Mouse (Mus musculus) limb, embryonic 11.5 days (tissue): ENCODE measurements around the gene Hip1. TPM values are rescaled to one million over a fixed set of nuclear protein-coding genes. Genes with fewer than 3 reads are reported as not detected.

Experiments
- ATAC-seq: fragments of 200-750 bp; cut with Nextera tagmentation; 2 replicates; pipeline ENCODE4 v1.8.0; 2017; ENCODE audit warnings: low read depth; ENCODE audit not compliant: insufficient number of reproducible peaks, low FRiP score, low TSS enrichment
- DNase-seq: peaks from one replicate; pipeline ENCODE4 v3.0.0-alpha.2; 2015; ENCODE audit warnings: low spot score
- H3K27ac ChIP-seq: fragments of 300-500 bp; sonication (generic); replicated peaks from 2 replicates; pipeline ENCODE4 v1.5.1; 2014; ENCODE audit warnings: low read depth, mild to moderate bottlenecking, low read length
- H3K27me3 ChIP-seq: fragments of 300-500 bp; sonication (generic); 2 replicates; pipeline ENCODE4 v1.6.1; 2014; ENCODE audit warnings: mild to moderate bottlenecking, low read length, mixed read lengths; ENCODE audit not compliant: control insufficient read depth, insufficient read depth
- H3K36me3 ChIP-seq: fragments of 300-500 bp; sonication (generic); 2 replicates; pipeline ENCODE4 v1.6.1; 2014; ENCODE audit warnings: mild to moderate bottlenecking, low read length, moderate library complexity, mixed read lengths; ENCODE audit not compliant: control insufficient read depth, insufficient read depth
- H3K4me1 ChIP-seq: fragments of 300-500 bp; sonication (generic); 2 replicates; pipeline ENCODE4 v1.6.1; 2014; ENCODE audit warnings: low read length, mixed read lengths; ENCODE audit not compliant: control insufficient read depth, insufficient read depth
- H3K4me2 ChIP-seq: fragments of 300-500 bp; sonication (generic); 2 replicates; pipeline ENCODE4 v1.6.1; 2014; ENCODE audit warnings: low read depth, mild to moderate bottlenecking, moderate library complexity; ENCODE audit not compliant: severe bottlenecking
- H3K4me3 ChIP-seq: fragments of 300-500 bp; sonication (generic); 2 replicates; pipeline ENCODE4 v1.5.1; 2014; ENCODE audit warnings: low read depth, low read length
- H3K9ac ChIP-seq: fragments of 300-500 bp; sonication (generic); 2 replicates; pipeline ENCODE4 v1.6.1; 2014; ENCODE audit warnings: mild to moderate bottlenecking, low read length
- H3K9me3 ChIP-seq: fragments of 300-500 bp; sonication (generic); 2 replicates; pipeline ENCODE4 v1.6.1; 2016; ENCODE audit warnings: low read length; ENCODE audit not compliant: control insufficient read depth
- WGBS: fragments of 180-500 bp; shearing (Covaris S2); extraction: QIAGEN DNeasy Blood & Tissue Kit; methylation state at CpG from one replicate; pipeline ENCODE4 v1.1.7; 2014; 5-methylcytosine and 5-hydroxymethylcytosine counted together
- polyA plus RNA-seq: library from polyadenylated mRNA; unstranded; fragments of >200 nt; fragmentation: Nextera tagmentation; extraction: Ambion mirVana; gene quantifications from 2 replicates; pipeline ENCODE4 v1.2.1, GENCODE M21; 2014

Gene Hip1
- 35.2 and 39.4 TPM in 2 replicates for polyA plus RNA-seq

GRCm38 (mm10) chr5:135544865-135545797, at the start of gene Hip1:
Hip1 (minus strand) TSS chr5:135545120.
- Histone ChIP-seq H3K27me3 (0 out of 2 replicates have a peak, but pooled peaks cover 2% of the 10 kb centered on the region), H3K27ac (no peak within 1 kb of the TSS), H3K9ac (peak within 1 kb of the TSS; percentile 71), H3K36me3 (no peaks in the 10 kb centered on the region), H3K9me3 (no peaks in the 10 kb centered on the region), H3K4me2 (peak within 1 kb of the TSS; percentile 96), H3K4me3 (peak within 1 kb of the TSS; percentile 76), H3K4me1 (peaks cover 8% of the 10 kb centered on the region; the same call in 1 of the 2 replicates)
- ATAC-seq (peak; percentile 99), DNase-seq (peak; percentile 98)
- WGBS = under 1% methylated on average over 46 of the region's 46 CpGs

DNA sequence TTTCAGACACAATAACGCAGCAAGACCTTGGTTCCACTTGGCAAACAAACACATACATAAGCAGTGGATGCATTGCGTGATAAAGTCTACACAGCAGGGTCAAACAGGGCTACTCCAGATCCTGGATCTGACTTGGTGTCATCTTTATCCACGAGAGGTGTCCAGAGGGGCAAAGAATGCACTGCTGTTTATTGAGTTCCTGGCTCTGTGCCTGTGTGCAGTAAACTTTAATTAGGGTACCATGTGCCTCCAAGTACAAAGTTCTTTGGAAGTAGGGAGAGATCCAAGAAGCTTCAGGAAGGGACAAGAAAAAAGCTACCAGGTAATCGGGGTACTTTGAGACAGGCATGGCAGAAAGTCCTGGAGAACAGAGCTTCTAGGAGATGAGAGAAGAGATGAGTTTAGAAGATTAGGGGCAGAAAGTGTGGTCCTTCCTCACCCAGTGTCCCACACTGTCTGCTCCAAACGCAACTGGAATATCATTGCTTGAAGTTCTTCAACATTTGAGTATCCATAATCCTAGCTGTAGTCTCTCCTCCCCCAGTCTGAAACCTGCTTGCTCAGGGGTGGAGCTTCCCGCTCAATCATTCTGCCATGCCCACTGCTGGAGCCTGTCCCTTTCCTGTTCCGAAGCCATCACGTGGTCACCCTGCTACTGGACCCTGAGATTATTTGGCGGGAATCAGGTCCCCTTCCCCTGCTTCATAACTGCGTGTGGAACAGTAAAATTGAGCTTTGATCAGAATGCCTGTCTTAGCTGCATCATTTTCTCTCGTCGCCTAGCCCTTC, 45.3 kb upstream of the Hip1 start:
- Histone ChIP-seq H3K4me1 (no peaks in the 10 kb centered on the region), H3K4me3 (no peak overlapping the region), H3K9me3 (no peaks in the 10 kb centered on the region; the same call in 1 of the 2 replicates), H3K27me3 (no peaks in the 10 kb centered on the region), H3K27ac (no peak overlapping the region), H3K9ac (no peak overlapping the region), H3K4me2 (no peak overlapping the region), H3K36me3 (no peaks in the 10 kb centered on the region)
- 76% methylated on average over 10 of the region's 12 CpGs for WGBS
- DNase-seq (no peak), ATAC-seq (no peak)

DNA sequence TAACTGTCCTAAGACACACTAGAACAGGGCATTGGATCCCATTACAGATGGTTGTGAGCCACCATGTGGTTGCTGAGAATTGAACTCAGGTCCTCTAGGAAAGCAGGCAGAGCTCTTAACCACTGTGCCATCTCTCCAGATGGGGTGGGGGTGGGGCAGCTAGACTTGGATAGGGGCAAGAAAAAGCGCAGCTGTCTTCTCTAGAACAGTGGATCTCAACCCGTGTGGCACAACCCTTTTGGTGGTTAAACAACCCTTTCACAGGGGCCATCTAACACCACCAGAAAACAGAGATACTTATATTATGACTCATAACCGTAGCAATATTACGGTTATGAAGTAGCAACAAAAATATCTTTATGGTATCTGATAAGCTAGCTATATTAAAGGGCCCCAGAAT, 42.8 kb upstream of the Hip1 start:
- H3K4me1 ChIP-seq = no peaks in the 10 kb centered on the region
- H3K4me2 ChIP-seq = no peak overlapping the region
- 89% methylated on average over 4 of the region's 4 CpGs for WGBS
- ATAC-seq = no peak
- H3K9ac ChIP-seq = no peak overlapping the region
- no peaks in the 10 kb centered on the region for H3K36me3 ChIP-seq
- no peak for DNase-seq
- H3K4me3 ChIP-seq = no peak overlapping the region
- H3K27ac ChIP-seq = no peak overlapping the region
- no peaks in the 10 kb centered on the region for H3K27me3 ChIP-seq
- H3K9me3 ChIP-seq = no peaks in the 10 kb centered on the region; the same call in 1 of the 2 replicates

GRCm38 (mm10) chr5:135585691-135586090, 40.8 kb upstream of the Hip1 start:
- Histone ChIP-seq H3K9me3 (no peaks in the 10 kb centered on the region; the same call in 1 of the 2 replicates), H3K27me3 (no peaks in the 10 kb centered on the region), H3K4me3 (no peak overlapping the region), H3K4me1 (no peaks in the 10 kb centered on the region), H3K36me3 (no peaks in the 10 kb centered on the region), H3K9ac (no peak overlapping the region), H3K27ac (no peak overlapping the region), H3K4me2 (no peak overlapping the region)
- DNase-seq (no peak), ATAC-seq (no peak)
- 83% methylated on average over 8 of the region's 8 CpGs for WGBS

GRCm38 (mm10) chr5:135582330-135582729, 37.4 kb upstream of the Hip1 start:
- Histone ChIP-seq H3K4me3 (no peak overlapping the region), H3K27me3 (no peaks in the 10 kb centered on the region), H3K9ac (no peak overlapping the region), H3K4me2 (no peak overlapping the region), H3K9me3 (no peaks in the 10 kb centered on the region), H3K27ac (no peak overlapping the region), H3K36me3 (no peaks in the 10 kb centered on the region), H3K4me1 (no peaks in the 10 kb centered on the region)
- no peak for ATAC-seq
- no peak for DNase-seq
- 87% methylated on average over 4 of the region's 4 CpGs for WGBS

DNA sequence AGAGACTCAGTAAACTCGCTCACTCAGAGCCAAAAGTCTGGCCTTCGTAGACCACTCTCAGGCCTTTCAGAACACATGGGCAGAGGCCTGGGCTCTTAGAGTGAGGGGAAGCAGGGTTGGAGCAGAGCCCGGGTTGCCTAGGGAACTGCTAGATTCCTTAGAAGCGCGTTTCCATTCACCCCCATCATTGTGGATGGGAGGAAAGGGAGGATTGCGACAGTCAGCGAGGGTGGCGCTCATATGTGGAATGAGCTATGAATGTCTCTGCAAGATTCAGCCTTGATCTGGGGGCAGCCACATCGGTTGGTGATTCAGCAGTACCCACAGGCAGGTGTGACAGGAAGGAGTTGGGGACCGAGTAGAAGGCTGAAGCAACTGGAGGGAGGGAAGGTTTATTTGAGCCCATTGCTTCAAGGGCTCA, 34.4 kb upstream of the Hip1 start:
- H3K27ac ChIP-seq = no peak overlapping the region
- H3K4me3 ChIP-seq = no peak overlapping the region
- WGBS = 87% methylated on average over 10 of the region's 10 CpGs
- H3K27me3 ChIP-seq = no peaks in the 10 kb centered on the region
- H3K36me3 ChIP-seq = no peaks in the 10 kb centered on the region
- H3K4me1 ChIP-seq = no peaks in the 10 kb centered on the region
- no peak for ATAC-seq
- DNase-seq = no peak
- H3K4me2 ChIP-seq = no peak overlapping the region
- H3K9me3 ChIP-seq = no peaks in the 10 kb centered on the region
- H3K9ac ChIP-seq = no peak overlapping the region

GRCm38 (mm10) chr5:135576055-135576454, 31.1 kb upstream of the Hip1 start:
- no peak for DNase-seq
- ATAC-seq = no peak
- no peak overlapping the region for H3K27ac ChIP-seq
- 62% methylated on average over 4 of the region's 4 CpGs for WGBS
- no peaks in the 10 kb centered on the region for H3K9me3 ChIP-seq
- no peak overlapping the region for H3K4me3 ChIP-seq
- no peaks in the 10 kb centered on the region for H3K27me3 ChIP-seq
- no peak overlapping the region for H3K4me2 ChIP-seq
- no peak overlapping the region for H3K9ac ChIP-seq
- H3K36me3 ChIP-seq = no peaks in the 10 kb centered on the region
- H3K4me1 ChIP-seq = no peaks in the 10 kb centered on the region

DNA sequence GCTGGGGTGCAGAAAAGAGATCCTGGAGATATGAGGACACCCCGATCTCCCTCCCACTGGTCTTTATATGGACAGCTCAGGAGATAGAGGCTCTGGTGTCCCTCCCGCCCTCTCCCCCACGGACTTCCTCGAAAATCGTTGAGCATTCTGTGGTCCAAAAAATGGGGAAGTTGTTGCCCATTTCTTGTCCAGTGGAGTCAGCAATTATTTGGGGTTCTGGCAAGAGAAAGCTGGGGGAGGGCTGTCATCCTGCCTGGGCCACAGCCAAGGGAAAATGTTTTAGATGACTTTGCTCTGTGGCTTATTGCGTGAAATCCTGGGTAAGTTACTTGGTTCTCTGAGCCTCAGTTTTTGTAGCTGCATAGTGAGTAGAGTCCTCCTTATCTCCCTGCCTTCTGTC, 28.1 kb upstream of the Hip1 start, which contains the start of gene Ccl24:
Gene Ccl24 (minus strand): TSS at position 44 of the 400 bp plus-strand sequence.
- H3K4me1 ChIP-seq = no peaks in the 10 kb centered on the region
- no peak within 1 kb of the TSS for H3K27ac ChIP-seq
- WGBS = 95% methylated on average over 6 of the region's 6 CpGs
- H3K36me3 ChIP-seq = no peaks in the 10 kb centered on the region
- H3K4me3 ChIP-seq = no peak within 1 kb of the TSS
- ATAC-seq = no peak
- no peak within 1 kb of the TSS for H3K9ac ChIP-seq
- no peaks in the 10 kb centered on the region for H3K9me3 ChIP-seq
- DNase-seq = no peak
- H3K4me2 ChIP-seq = no peak within 1 kb of the TSS
- H3K27me3 ChIP-seq = no peaks in the 10 kb centered on the region
